ENCODE assay signal across 7 mouse cellular contexts in the genomic region with DNA sequence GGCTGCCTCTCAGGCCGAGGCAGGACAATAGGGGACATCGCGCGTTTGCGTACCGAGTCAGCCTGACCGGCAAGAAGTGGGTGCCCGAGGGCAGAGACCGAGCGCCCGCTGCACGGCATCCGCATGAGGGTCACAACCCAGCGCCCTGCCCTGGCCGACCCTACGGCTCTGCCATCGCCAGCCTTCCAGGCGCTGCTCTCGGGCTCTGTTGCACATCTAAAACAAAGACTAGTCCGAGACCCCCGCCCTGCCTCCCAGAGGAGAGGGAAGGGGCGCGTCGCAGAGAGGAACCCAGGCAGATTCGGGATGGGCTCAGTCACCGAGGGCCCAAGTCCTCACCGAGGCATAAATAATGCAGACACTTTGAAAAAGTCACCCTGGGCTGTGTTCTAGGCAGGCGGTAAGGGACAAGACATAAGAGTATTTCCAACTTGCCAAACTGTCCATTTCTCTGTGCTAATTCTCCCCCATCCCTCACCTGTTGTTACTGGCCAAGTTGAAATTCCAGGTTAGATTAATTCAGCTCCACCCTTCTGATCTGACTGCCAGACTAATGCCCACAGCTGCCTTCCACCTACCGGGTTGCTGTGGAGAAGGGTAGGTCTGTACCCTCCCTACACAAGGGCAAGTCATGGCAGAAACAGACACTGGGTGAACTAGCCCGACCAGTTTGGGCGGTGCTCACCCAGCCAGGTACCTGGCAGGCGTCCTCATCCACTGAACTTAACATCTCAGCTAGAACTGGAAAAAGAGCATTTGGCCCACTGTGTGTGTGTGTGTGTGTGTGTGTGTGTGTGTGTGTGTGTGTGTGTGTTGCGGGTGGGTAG. TPM values are rescaled to one million over a fixed set of nuclear protein-coding genes. Genes with fewer than 3 reads are reported as not detected.
A peak's percentile ranks its signal among the peaks of the same experiment; 100 is the strongest.
DNase-seq lines count a peak whose midpoint lies in the region; ATAC-seq and TF ChIP-seq lines count a peak whose summit lies in the region.

No protein-coding gene starts in this region.

- H3K27me3 ChIP-seq in E14TG2a.4 (ENCODE audit: insufficient read depth, low read length) (peaks cover 90% of the 10 kb centered on the region), myocyte (ENCODE audit: control insufficient read depth, insufficient read depth, insufficient read length) (no peaks in the 10 kb centered on the region)
- no peaks in the 10 kb centered on the region for H3K27me3 ChIP-seq in hindbrain, embryonic 12.5 days
- no peaks in the 10 kb centered on the region for H3K27me3 ChIP-seq in limb, embryonic 15.5 days

- no peaks in the 10 kb centered on the region for H3K9me3 ChIP-seq in E14TG2a.4 (ENCODE audit: low read length)
- no peaks in the 10 kb centered on the region for H3K9me3 ChIP-seq in hindbrain, embryonic 12.5 days (replicated peaks)
- H3K9me3 ChIP-seq in limb, embryonic 15.5 days = no peaks in the 10 kb centered on the region

- H3K4me1 ChIP-seq in E14TG2a.4 (replicated peaks; ENCODE audit: low read depth, low read length) = peaks cover 30% of the 10 kb centered on the region
- H3K4me1 ChIP-seq in hindbrain, embryonic 12.5 days = peaks cover 47% of the 10 kb centered on the region
- peaks cover 46% of the 10 kb centered on the region for H3K4me1 ChIP-seq in limb, embryonic 15.5 days

- DNase-seq in R1 (ENCODE audit: low read depth, low spot score) = peak; percentile 49
- DNase-seq in gastrocnemius, adult 18-20 months (ENCODE audit: low spot score) = no peak

- TF ChIP-seq POLR2A in myocyte (IDR thresholded peaks at IDR 0.05; ENCODE audit: insufficient read length, low read depth) = no peak

- peak overlapping the region; percentile 97 for H3K9ac ChIP-seq in hindbrain, embryonic 12.5 days
- peak overlapping the region; percentile 91 for H3K9ac ChIP-seq in limb, embryonic 15.5 days

- H3K4me3 ChIP-seq in E14TG2a.4 (replicated peaks; ENCODE audit: low read length) = peak overlapping the region; percentile 83
- H3K4me3 ChIP-seq in hindbrain, embryonic 12.5 days = peak overlapping the region; percentile 91
- peak overlapping the region; percentile 83 for H3K4me3 ChIP-seq in limb, embryonic 15.5 days
- peak overlapping the region; percentile 23 for H3K4me3 ChIP-seq in myocyte

- peak overlapping the region; percentile 98 for H3K27ac ChIP-seq in hindbrain, embryonic 12.5 days
- peak overlapping the region; percentile 92 for H3K27ac ChIP-seq in limb, embryonic 15.5 days

- WGBS in hindbrain, embryonic 12.5 days = 2% methylated on average over 32 of the region's 33 CpGs
- 4% methylated on average over 33 of the region's 33 CpGs for WGBS in limb, embryonic 15.5 days

- H3K79me2 ChIP-seq in myocyte (ENCODE audit: control insufficient read depth, insufficient read depth) = peaks cover 6% of the 10 kb centered on the region

- no peaks in the 10 kb centered on the region for H3K36me3 ChIP-seq in E14TG2a.4 (ENCODE audit: insufficient read depth, low read length)
- peaks cover 2% of the 10 kb centered on the region; the same call in 1 of the 2 replicates for H3K36me3 ChIP-seq in hindbrain, embryonic 12.5 days
- no peaks in the 10 kb centered on the region; the same call in 1 of the 2 replicates for H3K36me3 ChIP-seq in limb, embryonic 15.5 days
- H3K36me3 ChIP-seq in myocyte (ENCODE audit: control insufficient read depth, insufficient read depth) = no peaks in the 10 kb centered on the region

- H3ac ChIP-seq in myocyte (ENCODE audit: control insufficient read depth, insufficient read length) = peak overlapping the region; percentile 93

- peak overlapping the region; percentile 91 for H3K4me2 ChIP-seq in hindbrain, embryonic 12.5 days (replicated peaks)
- peak overlapping the region; percentile 92 for H3K4me2 ChIP-seq in limb, embryonic 15.5 days
- peak overlapping the region; percentile 80 for H3K4me2 ChIP-seq in myocyte (ENCODE audit: low read depth)

- no peak for TF ChIP-seq CTCF in E14TG2a.4 (conservative IDR thresholded peaks at IDR 0.05; ENCODE audit: low read length)

- no peak; the same call in 1 of the 2 replicates for ATAC-seq in hindbrain, embryonic 12.5 days (ENCODE audit: low FRiP score)
- 0 out of 2 replicates have a peak, but pooled peaks have one; percentile 21 for ATAC-seq in limb, embryonic 15.5 days (ENCODE audit: insufficient number of reproducible peaks, low FRiP score, low TSS enrichment, low read depth)
- no peak for ATAC-seq in granulocyte monocyte progenitor cell, adult 5-6 weeks (replicated peaks; ENCODE audit: poor library complexity, severe bottlenecking)

TF ChIP-seq in myocyte, 11 proteins besides CTCF, POLR2A, EP300 and RAD21:
- TF ChIP-seq POLR2AphosphoS2 (IDR thresholded peaks at IDR 0.05; ENCODE audit: insufficient read length, low read depth) = no peak
- no peak for TF ChIP-seq SRF (IDR thresholded peaks at IDR 0.05; ENCODE audit: control insufficient read depth, insufficient read length, low read depth)
- TF ChIP-seq CEBPB (IDR thresholded peaks at IDR 0.05; ENCODE audit: insufficient read depth, poor library complexity, severe bottlenecking) = no peak
- no peak for TF ChIP-seq E2F4 (IDR thresholded peaks at IDR 0.05; ENCODE audit: insufficient read depth)
- no peak for TF ChIP-seq MYOG (IDR thresholded peaks at IDR 0.05; ENCODE audit: control insufficient read depth in 1 of 3, insufficient read depth in 1 of 3, insufficient read length in 2 of 3, low read depth in 2 of 3)
- no peak for TF ChIP-seq MAX (IDR thresholded peaks at IDR 0.05; ENCODE audit: low read depth)
- TF ChIP-seq REST (IDR thresholded peaks at IDR 0.05; ENCODE audit: insufficient read depth, insufficient read length) = no peak
- no peak for TF ChIP-seq TCF12 (IDR thresholded peaks at IDR 0.05; ENCODE audit: insufficient read depth, poor library complexity, severe bottlenecking)
- no peak for TF ChIP-seq TCF3 (IDR thresholded peaks at IDR 0.05; ENCODE audit: insufficient read length, low read depth)
- TF ChIP-seq MYOD1 (IDR thresholded peaks at IDR 0.05; ENCODE audit: control insufficient read depth in 1 of 3, insufficient read length in 2 of 3, low read depth in 2 of 3) = no peak

RNA-seq across cellular contexts. Expression of a gene that starts 1.7 kb away (rescaled TPM):
- 63.3 and 63.9 TPM in 2 replicates for polyA plus RNA-seq in hindbrain, embryonic 12.5 days (2016; fragmentation: Nextera tagmentation; extraction: Ambion mirVana)
- polyA plus RNA-seq in limb, embryonic 15.5 days (2015; fragmentation: Nextera tagmentation; extraction: Ambion mirVana) = 57.1 and 59.5 TPM in 2 replicates
- polyA plus RNA-seq in myocyte (2012; fragmentation: generic; extraction: Trizol) = 11.4 TPM
- 10 to 100 TPM; 10.9 to 13.4 TPM for total RNA-seq in gastrocnemius, adult 18-20 months (2021)
- total RNA-seq in granulocyte monocyte progenitor cell, adult 5-6 weeks (2014; fragmentation: Nextera tagmentation) = 35.6 and 46.9 TPM in 2 replicates
- 13.4 and 17.5 TPM in 2 replicates for total RNA-seq in granulocyte monocyte progenitor cell, adult 5-6 weeks (2017)

RNA-seq across cellular contexts. Expression of a gene that starts 49.6 kb away (rescaled TPM):
- 64.3 and 64.5 TPM in 2 replicates for polyA plus RNA-seq in hindbrain, embryonic 12.5 days (2016; fragmentation: Nextera tagmentation; extraction: Ambion mirVana)
- 86.6 and 88.6 TPM in 2 replicates for polyA plus RNA-seq in limb, embryonic 15.5 days (2015; fragmentation: Nextera tagmentation; extraction: Ambion mirVana)
- 28.6 TPM for polyA plus RNA-seq in myocyte (2012; fragmentation: generic; extraction: Trizol)
- total RNA-seq in gastrocnemius, adult 18-20 months (2021) = 10 to 100 TPM; 17.4 to 20.6 TPM
- 28.1 and 49.2 TPM in 2 replicates for total RNA-seq in granulocyte monocyte progenitor cell, adult 5-6 weeks (2014; fragmentation: Nextera tagmentation)
- 19.6 and 29.3 TPM in 2 replicates for total RNA-seq in granulocyte monocyte progenitor cell, adult 5-6 weeks (2017)

Comparison
In these comparisons a context has a peak if more than half of its experiments do, and no peak if none do; other contexts are left out.
1. H3K4me3 ChIP-seq: peak in every context shown above with its lines; median percentile 91 in hindbrain, embryonic 12.5 days; 83 in E14TG2a.4; 83 in limb, embryonic 15.5 days; 23 in myocyte.